Mouse (Mus musculus) heart, adult 2 months (tissue): ENCODE results near the gene Robo1.

Experiments used
- CTCF ChIP-seq: fragments of 200-600 bp; IDR thresholded peaks from 2 replicates; pipeline ENCODE4 v1.8.1; 2022; ENCODE audit warnings: antibody characterized with exemption, mild to moderate bottlenecking, moderate library complexity
- EP300 ChIP-seq: fragments of 200-500 bp; IDR thresholded peaks from 2 replicates; pipeline ENCODE4 v1.6.1; 2011; ENCODE audit warnings: low read depth, low read length, control low read depth; ENCODE audit not compliant: insufficient read depth
- POLR2A ChIP-seq: fragments of 200-500 bp; IDR thresholded peaks from 2 replicates; pipeline ENCODE4 v1.6.1; 2011; ENCODE audit warnings: mild to moderate bottlenecking, low read depth, low read length, control low read depth; ENCODE audit not compliant: insufficient read depth

GRCm38 (mm10) chr16:72920013-72920412 is 611.9 kb downstream of the Robo1 start:
- TF ChIP-seq CTCF = no peak
- no peak for TF ChIP-seq POLR2A
- TF ChIP-seq EP300 = no peak
